Mouse (Mus musculus): ENCODE data around the gene Exosc8. TPM values are rescaled to one million over a fixed set of nuclear protein-coding genes. Genes with fewer than 3 reads are reported as not detected.
A peak's percentile ranks its signal among the peaks of the same experiment; 100 is the strongest.
"Not testable (repeated sequence)": the region's sequence is repeated elsewhere in the genome, so short reads cannot be mapped to it uniquely, and the experiment has no call there.

Gene Exosc8
- polyA plus RNA-seq, 1 experiment: 10.4 TPM

GRCm38 (mm10) chr3:54766034-54766433 lies 30.8 kb upstream of the Exosc8 start:
- H3K36me3 ChIP-seq (ENCODE audit: control insufficient read depth, insufficient read depth, low read length): no peaks in the 10 kb centered on the region
- H3K27me3 ChIP-seq (ENCODE audit: control insufficient read depth, insufficient read depth, low read length): no peaks in the 10 kb centered on the region
- no peak overlapping the region for H3K27ac ChIP-seq (ENCODE audit: control insufficient read depth, insufficient read depth, low read depth, low read length)
- H3K4me3 ChIP-seq (ENCODE audit: control insufficient read depth, low read depth, low read length): peak overlapping the region; percentile 42
- TF ChIP-seq POLR2A (IDR thresholded peaks at IDR 0.05; ENCODE audit: control insufficient read depth, low read depth, low read length): no peak
- no peak for TF ChIP-seq CTCF (IDR thresholded peaks at IDR 0.05; ENCODE audit: control insufficient read depth, insufficient read depth, insufficient replicate concordance, low read depth, low read length)
- H3K4me1 ChIP-seq (ENCODE audit: control insufficient read depth, insufficient read depth, low read length): peaks cover 7% of the 10 kb centered on the region

GRCm38 (mm10) chr3:54765521-54765920 lies 30.3 kb upstream of the Exosc8 start:
- not testable (repeated sequence) for H3K4me3 ChIP-seq (ENCODE audit: control insufficient read depth, low read depth, low read length); H3K27ac ChIP-seq (ENCODE audit: control insufficient read depth, insufficient read depth, low read depth, low read length); H3K27me3 ChIP-seq (ENCODE audit: control insufficient read depth, insufficient read depth, low read length); H3K4me1 ChIP-seq (ENCODE audit: control insufficient read depth, insufficient read depth, low read length); H3K36me3 ChIP-seq (ENCODE audit: control insufficient read depth, insufficient read depth, low read length)
- peak; percentile 85; the same call in 1 of the 2 replicates for TF ChIP-seq CTCF (IDR thresholded peaks at IDR 0.05; ENCODE audit: control insufficient read depth, insufficient read depth, insufficient replicate concordance, low read depth, low read length)

- Histone ChIP-seq H3K27ac (ENCODE audit: control insufficient read depth, insufficient read depth, low read depth, low read length) (no peak overlapping the region), H3K4me3 (ENCODE audit: control insufficient read depth, low read depth, low read length) (no peak overlapping the region)
Observed at GRCm38 (mm10) chr3:54764418-54764817, 29.2 kb upstream of the Exosc8 start.

DNA sequence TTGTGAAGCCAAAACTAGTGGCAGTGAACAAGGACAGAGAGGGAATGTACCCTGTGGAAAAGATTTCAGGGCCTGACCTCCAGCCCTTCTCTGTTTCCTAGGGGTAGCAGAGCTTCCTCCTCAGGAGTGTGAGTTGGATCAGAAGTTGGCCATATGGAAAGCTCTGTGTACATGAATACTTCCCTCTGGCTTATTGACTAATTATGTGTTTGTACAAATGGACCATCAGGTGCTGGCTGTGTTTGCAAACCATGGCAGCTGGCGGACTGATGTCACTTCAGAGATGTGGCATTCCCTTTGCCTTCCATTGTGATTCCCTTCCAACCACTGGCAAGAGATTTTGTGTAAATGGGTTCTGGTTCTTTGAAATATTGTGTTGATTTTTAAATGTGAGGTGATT lies 26.1 kb upstream of the Exosc8 start:
- H3K36me3 ChIP-seq (ENCODE audit: control insufficient read depth, insufficient read depth, low read length): no peaks in the 10 kb centered on the region
- H3K4me1 ChIP-seq (ENCODE audit: control insufficient read depth, insufficient read depth, low read length): peaks cover 5% of the 10 kb centered on the region
- TF ChIP-seq POLR2A (IDR thresholded peaks at IDR 0.05; ENCODE audit: control insufficient read depth, low read depth, low read length): no peak
- TF ChIP-seq CTCF (IDR thresholded peaks at IDR 0.05; ENCODE audit: control insufficient read depth, insufficient read depth, insufficient replicate concordance, low read depth, low read length): no peak
- H3K27me3 ChIP-seq (ENCODE audit: control insufficient read depth, insufficient read depth, low read length): no peaks in the 10 kb centered on the region
- no peak overlapping the region for H3K27ac ChIP-seq (ENCODE audit: control insufficient read depth, insufficient read depth, low read depth, low read length)
- H3K4me3 ChIP-seq (ENCODE audit: control insufficient read depth, low read depth, low read length): no peak overlapping the region

More at GRCm38 (mm10) chr3:54764418-54764817, 29.2 kb upstream of the Exosc8 start:
- TF ChIP-seq POLR2A (IDR thresholded peaks at IDR 0.05; ENCODE audit: control insufficient read depth, low read depth, low read length) (no peak), CTCF (IDR thresholded peaks at IDR 0.05; ENCODE audit: control insufficient read depth, insufficient read depth, insufficient replicate concordance, low read depth, low read length) (no peak)
- Histone ChIP-seq H3K27me3 (ENCODE audit: control insufficient read depth, insufficient read depth, low read length) (no peaks in the 10 kb centered on the region), H3K36me3 (ENCODE audit: control insufficient read depth, insufficient read depth, low read length) (no peaks in the 10 kb centered on the region), H3K4me1 (ENCODE audit: control insufficient read depth, insufficient read depth, low read length) (peaks cover 7% of the 10 kb centered on the region)

DNA sequence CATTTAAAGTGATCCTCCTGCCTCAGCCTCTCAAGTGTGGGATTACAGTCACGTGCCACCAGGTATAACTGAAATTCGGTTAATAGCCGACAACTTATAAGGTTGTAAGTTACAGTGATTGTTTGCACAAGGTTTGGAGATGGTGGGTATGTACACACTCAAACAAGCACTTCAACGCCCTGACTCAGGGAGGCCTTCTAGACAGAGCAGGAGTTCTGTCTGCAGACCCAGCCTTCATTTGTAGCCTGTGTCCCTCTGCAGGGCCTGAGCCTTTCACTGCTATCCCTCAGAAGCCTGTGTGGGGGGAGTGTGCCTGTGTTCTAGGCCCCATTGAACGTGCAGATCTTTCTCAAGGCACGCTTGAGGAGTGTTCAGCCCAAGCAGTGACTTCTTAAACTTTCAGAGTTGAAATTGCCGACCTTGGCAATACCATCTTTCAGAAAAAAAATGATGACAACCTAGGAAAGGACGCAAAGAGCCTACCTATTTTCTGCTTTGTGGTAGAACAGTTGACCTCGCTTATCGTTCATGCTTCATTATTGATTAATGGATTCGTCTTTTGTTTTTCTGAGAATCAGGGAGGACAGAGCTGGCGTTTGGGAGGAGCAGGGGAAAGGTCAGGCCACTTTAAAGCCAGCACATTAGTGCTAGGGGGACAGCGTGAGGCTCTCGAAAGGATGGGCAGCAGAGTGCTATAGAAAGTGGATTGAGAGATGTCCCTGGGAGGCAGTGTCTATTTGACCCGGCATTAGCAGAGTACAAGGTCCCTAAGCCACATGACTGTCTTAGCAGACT lies 25.3 kb upstream of the Exosc8 start:
- H3K4me1 ChIP-seq (ENCODE audit: control insufficient read depth, insufficient read depth, low read length): peaks cover 5% of the 10 kb centered on the region
- H3K27ac ChIP-seq (ENCODE audit: control insufficient read depth, insufficient read depth, low read depth, low read length): no peak overlapping the region
- no peaks in the 10 kb centered on the region for H3K36me3 ChIP-seq (ENCODE audit: control insufficient read depth, insufficient read depth, low read length)
- no peaks in the 10 kb centered on the region for H3K27me3 ChIP-seq (ENCODE audit: control insufficient read depth, insufficient read depth, low read length)
- TF ChIP-seq POLR2A (IDR thresholded peaks at IDR 0.05; ENCODE audit: control insufficient read depth, low read depth, low read length): no peak
- no peak for TF ChIP-seq CTCF (IDR thresholded peaks at IDR 0.05; ENCODE audit: control insufficient read depth, insufficient read depth, insufficient replicate concordance, low read depth, low read length)
- no peak overlapping the region for H3K4me3 ChIP-seq (ENCODE audit: control insufficient read depth, low read depth, low read length)

DNA sequence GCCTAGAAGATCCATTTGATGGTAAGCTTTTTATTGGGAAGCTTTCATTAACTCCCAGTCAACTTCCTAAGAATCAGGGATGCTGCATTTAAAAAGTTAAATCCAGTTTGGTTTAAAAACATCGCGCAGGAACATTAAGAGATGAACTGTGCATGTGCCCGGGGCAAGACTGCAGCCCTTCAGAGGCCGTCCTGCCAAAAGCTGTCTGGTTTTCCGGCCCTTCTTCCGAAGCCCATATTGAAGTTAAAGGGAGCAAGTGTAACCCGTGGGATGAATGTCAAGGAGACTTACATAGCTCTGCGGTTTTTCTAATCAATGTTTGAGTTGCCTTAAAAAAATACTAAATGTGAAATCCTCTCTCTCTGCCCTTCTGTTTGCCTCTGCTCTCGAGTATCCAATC lies 24.0 kb upstream of the Exosc8 start:
- Histone ChIP-seq H3K4me3 (ENCODE audit: control insufficient read depth, low read depth, low read length) (no peak overlapping the region), H3K4me1 (ENCODE audit: control insufficient read depth, insufficient read depth, low read length) (peaks cover 7% of the 10 kb centered on the region), H3K27me3 (ENCODE audit: control insufficient read depth, insufficient read depth, low read length) (no peaks in the 10 kb centered on the region), H3K27ac (ENCODE audit: control insufficient read depth, insufficient read depth, low read depth, low read length) (no peak overlapping the region), H3K36me3 (ENCODE audit: control insufficient read depth, insufficient read depth, low read length) (no peaks in the 10 kb centered on the region)
- TF ChIP-seq POLR2A (IDR thresholded peaks at IDR 0.05; ENCODE audit: control insufficient read depth, low read depth, low read length) (no peak), CTCF (IDR thresholded peaks at IDR 0.05; ENCODE audit: control insufficient read depth, insufficient read depth, insufficient replicate concordance, low read depth, low read length) (no peak)

- H3K4me3 ChIP-seq (ENCODE audit: control insufficient read depth, low read depth, low read length): no peak overlapping the region
- H3K27me3 ChIP-seq (ENCODE audit: control insufficient read depth, insufficient read depth, low read length): no peaks in the 10 kb centered on the region
- peaks cover 7% of the 10 kb centered on the region for H3K4me1 ChIP-seq (ENCODE audit: control insufficient read depth, insufficient read depth, low read length)
- H3K36me3 ChIP-seq (ENCODE audit: control insufficient read depth, insufficient read depth, low read length): no peaks in the 10 kb centered on the region
- no peak overlapping the region for H3K27ac ChIP-seq (ENCODE audit: control insufficient read depth, insufficient read depth, low read depth, low read length)
- TF ChIP-seq POLR2A (IDR thresholded peaks at IDR 0.05; ENCODE audit: control insufficient read depth, low read depth, low read length): no peak
- no peak for TF ChIP-seq CTCF (IDR thresholded peaks at IDR 0.05; ENCODE audit: control insufficient read depth, insufficient read depth, insufficient replicate concordance, low read depth, low read length)
Observed at GRCm38 (mm10) chr3:54757446-54757845, 22.3 kb upstream of the Exosc8 start.

All from testis, adult 2 months (tissue).